Mouse (Mus musculus): ENCODE data around the gene Snx18. TPM values are rescaled to one million over a fixed set of nuclear protein-coding genes. Genes with fewer than 3 reads are reported as not detected.

The Snx18 gene
- polyA plus RNA-seq, 1 experiment from 2014 or later, result 25.5 TPM

DNA sequence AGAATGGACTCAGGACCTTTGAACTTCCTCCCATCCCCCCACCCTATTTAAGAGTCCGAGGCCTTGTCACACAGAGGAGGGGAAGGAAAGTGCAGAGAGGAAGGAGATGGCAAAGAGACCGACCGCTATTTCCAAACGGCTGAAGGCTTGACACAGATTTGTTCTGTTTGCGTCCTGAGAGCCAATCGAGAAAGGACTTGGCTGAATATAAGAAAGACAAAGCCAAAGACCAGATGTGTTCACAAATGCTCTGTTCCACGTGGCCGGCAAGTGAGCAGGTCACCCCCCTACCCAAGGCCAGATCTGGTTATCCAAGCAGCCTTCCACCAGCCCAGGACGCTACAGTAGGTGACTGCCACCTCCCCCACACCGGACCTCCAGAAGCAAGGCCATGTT is 2.8 kb downstream of the Snx18 start:
- Histone ChIP-seq H3K27me3 (no peaks in the 10 kb centered on the region), H3K4me3 (peak overlapping the region; percentile 71), H3K9me3 (no peaks in the 10 kb centered on the region), H3K9ac (peak overlapping the region; percentile 95), H3K4me2 (peak overlapping the region; percentile 89), H3K36me3 (peaks cover 4% of the 10 kb centered on the region; the same call in 1 of the 2 replicates), H3K27ac (peak overlapping the region; percentile 45; the same call in 1 of the 2 replicates), H3K4me1 (peaks cover 67% of the 10 kb centered on the region)
- no peak for ATAC-seq (ENCODE audit: insufficient number of reproducible peaks, insufficient read depth, low FRiP score, low TSS enrichment, low read depth)
- 2% methylated on average over 10 of the region's 10 CpGs for WGBS

DNA sequence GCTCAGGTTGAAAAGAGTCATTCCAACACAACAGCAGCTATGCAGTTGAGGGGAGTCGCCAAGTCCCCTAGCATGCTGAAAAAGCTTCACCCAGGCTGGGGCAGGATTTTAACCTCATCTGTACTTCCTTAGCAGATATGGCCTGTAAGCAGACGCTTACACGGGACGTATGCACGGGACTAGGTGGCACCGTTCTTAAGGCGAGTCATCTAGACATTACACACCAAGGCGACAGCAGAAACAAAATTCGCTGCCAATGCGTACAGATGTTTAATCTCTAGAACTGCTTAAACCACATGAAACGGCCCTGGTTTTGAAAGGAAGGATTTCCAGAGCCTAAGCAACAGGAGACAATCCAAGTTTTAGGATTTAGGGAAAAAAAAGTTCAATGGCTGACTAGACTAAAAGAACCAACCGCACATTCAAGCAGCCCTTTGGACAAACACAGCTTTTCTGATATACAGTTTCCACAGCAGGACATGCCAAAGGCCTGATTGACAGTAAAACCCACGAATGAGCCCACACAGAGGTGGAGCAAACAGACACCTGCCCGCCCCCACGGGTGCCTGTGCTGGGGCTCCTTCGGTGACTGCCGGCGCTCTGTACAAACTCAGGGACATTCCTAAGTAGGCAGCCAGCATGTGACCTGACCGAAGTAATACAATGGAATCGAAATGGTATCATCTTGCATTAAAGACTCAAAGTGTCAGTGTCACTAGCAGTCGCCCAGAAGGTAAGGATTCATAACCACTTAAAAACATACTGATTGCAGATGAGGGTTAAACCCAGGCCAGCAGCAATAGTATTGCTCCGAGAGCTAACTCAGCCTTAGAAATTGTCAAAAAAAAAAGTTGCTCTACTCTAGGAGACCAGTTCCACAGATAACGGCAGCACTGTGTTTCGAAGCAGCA is 3.5 kb downstream of the Snx18 start:
- no peaks in the 10 kb centered on the region for H3K9me3 ChIP-seq
- H3K4me2 ChIP-seq, result peak overlapping the region; percentile 89
- H3K36me3 ChIP-seq, result peaks cover 4% of the 10 kb centered on the region; the same call in 1 of the 2 replicates
- peaks cover 69% of the 10 kb centered on the region for H3K4me1 ChIP-seq
- H3K9ac ChIP-seq, result peak overlapping the region; percentile 95
- WGBS, result 6% methylated on average over 24 of the region's 24 CpGs
- peak overlapping the region; percentile 45 for H3K27ac ChIP-seq
- no peaks in the 10 kb centered on the region for H3K27me3 ChIP-seq
- 0 out of 2 replicates have a peak, but pooled peaks have one; percentile 33 for ATAC-seq (ENCODE audit: insufficient number of reproducible peaks, insufficient read depth, low FRiP score, low TSS enrichment, low read depth)
- H3K4me3 ChIP-seq, result peak overlapping the region; percentile 71

- H3K27me3 ChIP-seq, result no peaks in the 10 kb centered on the region
- peak overlapping the region; percentile 71 for H3K4me3 ChIP-seq
- H3K9me3 ChIP-seq, result no peaks in the 10 kb centered on the region
- 33% methylated on average over 10 of the region's 10 CpGs for WGBS
- H3K36me3 ChIP-seq, result peaks cover 7% of the 10 kb centered on the region; the same call in 1 of the 2 replicates
- H3K4me2 ChIP-seq, result peak overlapping the region; percentile 89
- no peak for ATAC-seq (ENCODE audit: insufficient number of reproducible peaks, insufficient read depth, low FRiP score, low TSS enrichment, low read depth)
- H3K27ac ChIP-seq, result peak overlapping the region; percentile 55; the same call in 1 of the 2 replicates
- H3K9ac ChIP-seq, result peak overlapping the region; percentile 4
- peaks cover 76% of the 10 kb centered on the region for H3K4me1 ChIP-seq
These were observed 4.5 kb downstream of the Snx18 start for GRCm38 (mm10) chr13:113613882-113614281.

DNA sequence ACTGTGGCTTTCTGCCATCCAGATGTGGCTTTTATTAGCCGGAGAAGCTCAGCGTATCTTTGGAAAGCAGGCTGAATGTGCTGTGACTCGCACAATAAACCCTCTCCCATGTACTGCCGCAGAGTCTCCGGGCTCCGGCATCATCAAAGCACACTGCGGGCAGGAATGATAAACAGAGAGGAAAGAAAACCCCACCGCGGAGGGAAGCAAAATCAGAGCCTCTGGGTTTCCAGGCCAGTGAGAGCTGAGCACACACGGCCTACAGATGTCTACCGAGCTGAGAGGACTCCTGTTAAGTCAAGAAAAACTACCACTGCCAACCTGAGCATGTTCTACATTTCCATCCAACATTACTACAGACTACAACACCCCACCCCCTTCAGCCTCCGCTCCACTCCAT is 5.0 kb downstream of the Snx18 start:
- Histone ChIP-seq H3K27ac (peak overlapping the region; percentile 55), H3K4me3 (peak overlapping the region; percentile 71), H3K4me2 (peak overlapping the region; percentile 89), H3K9me3 (no peaks in the 10 kb centered on the region), H3K27me3 (no peaks in the 10 kb centered on the region), H3K9ac (peak overlapping the region; percentile 4), H3K4me1 (peaks cover 79% of the 10 kb centered on the region), H3K36me3 (peaks cover 7% of the 10 kb centered on the region)
- no peak for ATAC-seq (ENCODE audit: insufficient number of reproducible peaks, insufficient read depth, low FRiP score, low TSS enrichment, low read depth)
- WGBS, result 11% methylated on average over 12 of the region's 12 CpGs

GRCm38 (mm10) chr13:113612141-113612950 is 6.0 kb downstream of the Snx18 start:
- H3K36me3 ChIP-seq, result peaks cover 7% of the 10 kb centered on the region
- 39% methylated on average over 24 of the region's 24 CpGs for WGBS
- peak overlapping the region; percentile 4 for H3K9ac ChIP-seq
- H3K4me3 ChIP-seq, result peak overlapping the region; percentile 71
- H3K27ac ChIP-seq, result peak overlapping the region; percentile 55; the same call in 1 of the 2 replicates
- no peaks in the 10 kb centered on the region for H3K27me3 ChIP-seq
- H3K9me3 ChIP-seq, result no peaks in the 10 kb centered on the region
- H3K4me1 ChIP-seq, result peaks cover 84% of the 10 kb centered on the region
- H3K4me2 ChIP-seq, result peak overlapping the region; percentile 89
- ATAC-seq (ENCODE audit: insufficient number of reproducible peaks, insufficient read depth, low FRiP score, low TSS enrichment, low read depth), result no peak

- Histone ChIP-seq H3K36me3 (peaks cover 14% of the 10 kb centered on the region), H3K27me3 (no peaks in the 10 kb centered on the region), H3K4me1 (peaks cover 73% of the 10 kb centered on the region), H3K4me3 (no peak overlapping the region), H3K4me2 (no peak overlapping the region), H3K9me3 (no peaks in the 10 kb centered on the region), H3K27ac (no peak overlapping the region), H3K9ac (no peak overlapping the region)
- 72% methylated on average over 13 of the region's 13 CpGs for WGBS
- no peak for ATAC-seq (ENCODE audit: insufficient number of reproducible peaks, insufficient read depth, low FRiP score, low TSS enrichment, low read depth)
These were observed 7.4 kb downstream of the Snx18 start for GRCm38 (mm10) chr13:113610732-113611500.

- no peaks in the 10 kb centered on the region for H3K9me3 ChIP-seq
- H3K27me3 ChIP-seq, result no peaks in the 10 kb centered on the region
- WGBS, result 93% methylated on average over 3 of the region's 3 CpGs
- H3K27ac ChIP-seq, result no peak overlapping the region
- peaks cover 68% of the 10 kb centered on the region for H3K4me1 ChIP-seq
- H3K36me3 ChIP-seq, result peaks cover 18% of the 10 kb centered on the region
- no peak overlapping the region for H3K4me2 ChIP-seq
- no peak overlapping the region for H3K9ac ChIP-seq
- ATAC-seq (ENCODE audit: insufficient number of reproducible peaks, insufficient read depth, low FRiP score, low TSS enrichment, low read depth), result no peak
- H3K4me3 ChIP-seq, result no peak overlapping the region
These were observed 8.9 kb downstream of the Snx18 start for GRCm38 (mm10) chr13:113609429-113609828.

DNA sequence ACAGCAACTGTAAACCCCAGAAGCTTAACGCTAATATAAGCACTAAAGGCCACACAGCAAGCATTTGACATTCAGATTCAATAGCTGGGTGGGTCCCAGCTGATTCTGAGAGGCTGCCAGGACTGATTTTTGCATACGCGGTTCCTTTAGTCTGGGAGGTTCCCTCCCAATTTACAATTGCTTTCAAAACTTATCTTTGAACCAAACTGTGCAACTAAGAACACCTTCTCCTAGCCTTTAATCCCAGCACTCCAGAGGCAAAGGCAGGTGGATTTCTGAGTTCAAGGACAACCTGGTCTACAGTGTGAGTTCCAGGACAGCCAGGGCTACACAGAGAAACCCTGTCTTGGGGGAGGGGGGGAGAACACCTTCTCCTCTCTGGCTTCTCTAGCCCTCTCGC is 10.5 kb downstream of the Snx18 start:
- no peak overlapping the region for H3K9ac ChIP-seq
- H3K27me3 ChIP-seq, result no peaks in the 10 kb centered on the region
- H3K4me1 ChIP-seq, result peaks cover 64% of the 10 kb centered on the region
- no peak overlapping the region for H3K4me2 ChIP-seq
- WGBS, result 73% methylated on average over 4 of the region's 4 CpGs
- no peak overlapping the region for H3K27ac ChIP-seq
- H3K4me3 ChIP-seq, result no peak overlapping the region
- H3K36me3 ChIP-seq, result peaks cover 18% of the 10 kb centered on the region
- no peak for ATAC-seq (ENCODE audit: insufficient number of reproducible peaks, insufficient read depth, low FRiP score, low TSS enrichment, low read depth)
- no peaks in the 10 kb centered on the region for H3K9me3 ChIP-seq

DNA sequence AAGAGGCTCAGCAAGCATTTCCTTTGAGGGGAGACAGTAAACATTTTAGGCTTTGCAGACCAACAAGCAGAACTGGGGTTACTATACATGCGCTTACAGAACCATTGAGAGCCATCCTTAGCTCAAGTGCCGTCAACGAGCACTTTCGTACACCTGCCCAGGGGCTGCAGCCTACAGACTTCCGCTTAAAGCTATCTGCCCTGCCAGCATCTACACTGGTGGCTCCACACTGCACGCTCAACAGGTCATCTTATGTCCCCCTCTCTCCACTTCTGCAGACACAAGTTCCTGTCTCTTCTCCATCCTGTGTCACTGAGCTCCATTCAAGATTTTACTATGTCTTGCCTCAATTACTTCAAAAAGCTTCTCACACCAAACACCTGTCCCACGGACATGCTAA is 11.0 kb downstream of the Snx18 start:
- Histone ChIP-seq H3K4me2 (no peak overlapping the region), H3K36me3 (peaks cover 18% of the 10 kb centered on the region), H3K27me3 (no peaks in the 10 kb centered on the region), H3K9me3 (no peaks in the 10 kb centered on the region), H3K4me3 (no peak overlapping the region), H3K4me1 (peaks cover 60% of the 10 kb centered on the region), H3K27ac (no peak overlapping the region), H3K9ac (no peak overlapping the region)
- WGBS, result 96% methylated on average over 7 of the region's 7 CpGs
- no peak for ATAC-seq (ENCODE audit: insufficient number of reproducible peaks, insufficient read depth, low FRiP score, low TSS enrichment, low read depth)

DNA sequence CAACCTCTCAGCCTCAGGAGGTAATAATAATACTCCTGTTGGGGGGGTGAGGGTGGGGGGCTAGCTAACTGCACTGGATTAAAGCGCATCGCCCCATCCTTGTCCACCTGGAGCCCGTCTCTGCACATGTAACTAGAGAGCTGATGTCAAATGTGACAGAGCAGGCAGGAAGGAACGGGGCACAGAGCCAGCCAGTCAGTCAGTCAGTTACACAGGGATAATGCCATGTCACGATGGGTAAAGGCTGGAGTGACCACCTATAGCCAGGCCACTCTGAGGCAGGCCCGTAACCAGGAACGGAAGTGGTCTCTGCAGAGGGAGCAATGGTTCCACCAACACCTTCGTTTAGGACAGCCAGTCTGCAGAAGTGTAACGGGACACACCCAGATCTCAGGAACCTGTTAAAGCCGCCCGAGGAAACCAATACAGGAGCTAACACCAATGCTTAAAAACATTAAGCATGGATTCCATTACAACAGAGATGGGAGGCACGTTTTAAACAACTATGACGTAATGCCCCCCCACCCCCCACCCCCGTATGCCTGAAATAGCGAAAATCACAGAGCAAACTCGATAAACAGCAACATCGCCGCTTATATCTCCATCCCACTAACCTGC is 11.5 kb downstream of the Snx18 start:
- Histone ChIP-seq H3K4me1 (peaks cover 55% of the 10 kb centered on the region), H3K9me3 (no peaks in the 10 kb centered on the region), H3K4me3 (no peak overlapping the region), H3K36me3 (peaks cover 18% of the 10 kb centered on the region), H3K27ac (no peak overlapping the region), H3K27me3 (no peaks in the 10 kb centered on the region), H3K9ac (no peak overlapping the region), H3K4me2 (no peak overlapping the region)
- 84% methylated on average over 18 of the region's 18 CpGs for WGBS
- ATAC-seq (ENCODE audit: insufficient number of reproducible peaks, insufficient read depth, low FRiP score, low TSS enrichment, low read depth), result no peak

- no peaks in the 10 kb centered on the region for H3K9me3 ChIP-seq
- no peaks in the 10 kb centered on the region for H3K27me3 ChIP-seq
- peaks cover 47% of the 10 kb centered on the region for H3K4me1 ChIP-seq
- peaks cover 20% of the 10 kb centered on the region for H3K36me3 ChIP-seq
- no peak overlapping the region for H3K4me2 ChIP-seq
- H3K9ac ChIP-seq, result no peak overlapping the region
- H3K27ac ChIP-seq, result no peak overlapping the region
- H3K4me3 ChIP-seq, result no peak overlapping the region
- ATAC-seq (ENCODE audit: insufficient number of reproducible peaks, insufficient read depth, low FRiP score, low TSS enrichment, low read depth), result no peak
- 91% methylated on average over 14 of the region's 14 CpGs for WGBS
These were observed 12.2 kb downstream of the Snx18 start for GRCm38 (mm10) chr13:113606131-113606530.

All from embryonic facial prominence, embryonic 13.5 days (tissue).